Mouse (Mus musculus) left cerebral cortex, adult 8-10 months (tissue): ENCODE measurements around the gene Tex22. TPM values are rescaled to one million over a fixed set of nuclear protein-coding genes. Genes with fewer than 3 reads are reported as not detected.
A peak's percentile ranks its signal among the peaks of the same experiment; 100 is the strongest.

Experiments
- DNase-seq, 2 experiments: peaks; one replicate each; pipeline ENCODE4 v3.0.0; 2022; ENCODE audit warnings: low spot score in 2 of 2
- total RNA-seq, 4 experiments: library from RNA; stranded (reverse); gene quantifications; 2 replicates each; pipeline ENCODE4 v1.2.4; 2022

Tex22 gene
- total RNA-seq, 4 experiments from 2014 or later = 0.30 to 1.5 (median 0.96) TPM

DNA sequence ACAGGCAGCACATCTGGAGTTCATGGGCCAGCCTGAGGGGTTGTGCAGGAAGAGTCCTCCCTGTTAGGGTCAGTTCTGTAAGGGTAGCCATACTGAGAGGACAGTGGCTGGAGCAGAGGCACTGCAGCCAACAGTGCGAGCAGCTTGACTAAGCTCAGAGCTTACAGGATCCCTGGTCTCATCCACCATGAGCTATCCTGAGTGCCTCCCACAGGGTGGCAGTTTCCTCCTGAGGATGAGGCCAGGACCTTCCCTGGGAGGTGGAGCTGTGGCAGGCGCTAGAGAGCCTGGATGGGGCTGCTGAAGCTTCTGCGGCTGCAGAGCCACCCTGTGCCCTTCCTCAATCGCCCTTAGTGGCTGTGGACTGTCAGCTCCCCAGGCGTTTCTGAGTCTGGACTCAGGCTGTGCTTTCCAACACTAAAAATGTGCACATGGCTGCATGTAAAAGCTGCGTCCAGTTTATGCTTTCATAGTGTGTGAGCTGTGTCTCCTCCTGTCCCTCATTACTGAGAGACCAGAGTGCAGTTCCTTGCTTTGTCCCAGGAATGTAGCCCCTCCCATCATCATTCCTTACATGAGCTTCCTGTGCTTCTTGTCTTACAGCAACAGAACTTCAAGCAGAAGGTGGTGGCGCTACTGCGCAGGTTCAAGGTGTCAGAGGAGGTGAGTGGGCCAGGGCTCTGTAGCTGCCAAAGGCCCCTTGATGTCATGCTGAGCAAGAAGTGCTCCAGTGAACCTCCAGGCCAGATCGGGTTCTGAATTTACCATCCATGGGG, 22.5 kb upstream of the Tex22 start:
- no peak for DNase-seq

DNA sequence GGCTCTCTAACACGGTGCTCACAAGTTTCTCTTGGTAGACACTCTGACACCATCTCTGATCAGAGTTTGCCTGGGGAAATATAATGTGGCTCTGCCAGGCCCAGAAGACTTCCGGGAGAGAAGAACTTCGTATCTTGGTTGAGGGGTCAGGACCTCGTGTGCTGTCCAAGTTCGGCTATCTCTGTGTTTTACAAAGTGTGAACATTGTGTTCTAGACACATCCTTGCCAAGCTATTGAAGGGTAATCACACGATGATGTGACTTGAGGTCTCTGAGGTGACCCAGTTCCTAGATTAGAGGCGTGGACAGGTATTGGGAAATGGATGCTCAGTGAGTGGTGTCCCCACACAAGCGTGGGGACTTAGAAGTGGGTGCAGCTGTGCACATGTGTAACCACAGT, 18.2 kb upstream of the Tex22 start:
- DNase-seq = no peak

DNA sequence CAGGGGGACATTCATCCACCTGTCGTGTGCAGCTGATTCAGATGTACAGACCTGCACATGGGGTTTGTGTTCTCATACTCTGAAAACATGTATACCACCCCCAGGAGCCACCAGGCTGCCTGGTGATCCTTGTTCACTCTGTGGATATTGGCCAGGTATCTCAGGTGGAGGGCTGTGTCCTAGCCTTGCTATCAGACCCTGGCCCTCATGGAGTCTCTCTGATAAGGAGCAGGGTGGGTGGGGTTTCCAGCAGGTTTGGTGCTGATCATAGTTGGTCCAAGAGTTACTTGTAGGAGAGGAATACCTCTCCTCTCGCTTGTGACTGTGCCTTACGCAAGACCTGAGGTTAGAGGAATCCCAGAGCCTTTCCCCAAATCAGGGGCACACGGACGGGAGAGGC, 14.1 kb upstream of the Tex22 start:
- no peak for DNase-seq

DNA sequence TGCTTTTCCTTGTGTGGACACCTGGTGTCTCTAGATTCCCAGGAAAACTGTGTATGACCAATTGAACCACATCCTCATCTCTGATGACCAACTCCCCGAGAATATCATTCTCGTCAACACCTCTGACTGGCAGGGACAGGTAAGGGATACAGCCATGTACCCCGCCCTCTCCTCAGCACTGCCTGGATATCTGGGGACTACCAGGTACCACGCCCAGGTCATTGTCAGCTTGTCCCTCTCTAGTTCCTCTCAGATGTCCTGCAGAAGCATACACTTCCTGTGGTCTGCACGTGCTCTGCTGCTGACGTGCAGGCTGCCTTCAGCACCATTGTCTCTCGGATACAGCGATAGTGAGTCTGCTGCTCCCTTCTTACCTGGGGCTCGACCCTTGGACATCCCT, 12.7 kb upstream of the Tex22 start:
- DNase-seq = no peak

GRCm38 (mm10) chr12:113062201-113062600, 12.1 kb upstream of the Tex22 start:
- no peak for DNase-seq

DNA sequence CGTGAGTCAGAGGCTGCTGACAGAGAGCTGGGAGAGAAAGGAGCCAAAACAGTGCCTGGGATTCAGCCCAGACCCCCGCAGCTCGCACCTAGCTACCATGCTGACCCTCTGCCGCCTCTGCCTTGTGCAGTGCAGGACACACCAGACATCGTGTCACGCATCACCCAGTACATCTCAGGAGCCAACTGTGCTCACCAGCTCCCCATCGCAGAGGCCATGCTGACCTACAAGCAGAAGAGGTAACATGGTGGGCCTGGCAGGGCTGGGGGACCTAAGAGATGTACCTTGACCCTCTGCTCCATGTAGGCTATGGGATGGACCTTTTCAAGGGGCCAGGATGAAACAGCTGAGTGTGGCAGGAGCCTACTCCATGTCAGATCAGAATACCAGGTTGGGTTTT, 10.6 kb upstream of the Tex22 start:
- DNase-seq = no peak

GRCm38 (mm10) chr12:113068002-113068401, 6.3 kb upstream of the Tex22 start:
- no peak for DNase-seq

GRCm38 (mm10) chr12:113069389-113069788, 4.9 kb upstream of the Tex22 start:
- no peak for DNase-seq

- DNase-seq = no peak
These were observed 3.0 kb upstream of the Tex22 start for GRCm38 (mm10) chr12:113071321-113071720.

DNA sequence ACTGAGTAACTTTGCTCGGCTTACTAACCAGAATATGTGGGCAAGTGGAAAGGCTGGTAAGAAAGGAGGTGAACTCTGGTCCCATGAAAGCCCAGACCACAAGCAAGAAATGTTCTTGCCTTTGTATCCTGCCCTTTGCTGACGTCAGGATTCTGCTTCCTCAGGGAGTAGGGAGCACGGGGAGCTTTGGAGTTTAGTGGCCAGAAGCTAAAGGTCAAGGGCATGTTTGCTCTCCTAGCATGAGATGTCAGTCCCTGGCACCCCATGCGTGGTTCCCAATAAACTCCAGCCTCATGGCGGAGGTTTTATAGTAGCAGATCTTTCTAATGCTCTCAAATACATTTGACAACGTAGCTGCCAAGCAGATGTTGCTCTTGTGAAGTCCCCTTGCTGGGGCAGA, 2.5 kb upstream of the Tex22 start:
- DNase-seq = no peak

GRCm38 (mm10) chr12:113073420-113074328, 628 bp upstream of the Tex22 start:
- peak in 1 of 2 experiments; percentile 39 for DNase-seq

- DNase-seq = peak; percentile 73 to 78
These were observed 757 bp downstream of the Tex22 start for GRCm38 (mm10) chr12:113075063-113075454.

DNA sequence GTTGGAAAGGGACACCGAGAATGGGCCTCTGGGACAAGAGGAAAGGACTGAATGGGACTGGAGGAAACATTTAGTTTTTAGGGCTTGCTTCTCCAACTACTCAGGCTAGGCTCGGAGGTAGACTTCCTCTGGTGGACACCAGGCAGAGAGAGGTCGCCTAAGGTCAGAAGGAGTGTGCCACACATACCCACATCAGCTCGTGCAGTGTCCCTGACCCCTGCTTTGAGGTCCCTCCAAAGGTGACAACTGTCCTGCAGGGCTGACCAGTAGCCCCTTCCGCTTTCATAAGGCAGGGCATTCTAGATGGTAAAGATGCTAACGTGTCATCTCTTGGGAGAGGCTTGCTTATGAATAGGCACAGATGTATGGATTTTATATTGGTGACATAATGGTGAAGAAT, 1.2 kb downstream of the Tex22 start:
- no peak for DNase-seq

DNA sequence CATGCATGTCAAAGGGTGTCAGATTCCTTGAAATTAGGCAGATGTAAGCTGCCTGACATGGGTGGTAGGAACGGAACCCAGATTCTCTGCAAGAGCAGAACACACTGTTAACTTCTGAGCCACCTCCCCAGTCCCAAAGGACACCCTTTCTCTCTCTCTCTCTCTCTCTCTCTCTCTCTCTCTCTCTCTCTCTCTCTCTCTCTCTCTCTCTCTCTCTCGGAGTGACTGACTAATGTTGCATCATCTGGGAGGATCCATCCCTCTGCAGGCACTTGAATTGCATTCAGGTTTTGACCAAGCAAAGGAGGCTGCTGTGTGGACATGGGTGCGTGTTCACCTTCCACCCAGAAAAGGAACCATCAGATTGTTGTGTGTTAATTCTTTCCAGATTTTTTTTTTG, 13.0 kb downstream of the Tex22 start:
- DNase-seq = no peak

- DNase-seq = no peak
These were observed 13.7 kb downstream of the Tex22 start for GRCm38 (mm10) chr12:113088026-113088425.

- DNase-seq = no peak
These were observed 14.8 kb downstream of the Tex22 start for GRCm38 (mm10) chr12:113089107-113089506.

DNA sequence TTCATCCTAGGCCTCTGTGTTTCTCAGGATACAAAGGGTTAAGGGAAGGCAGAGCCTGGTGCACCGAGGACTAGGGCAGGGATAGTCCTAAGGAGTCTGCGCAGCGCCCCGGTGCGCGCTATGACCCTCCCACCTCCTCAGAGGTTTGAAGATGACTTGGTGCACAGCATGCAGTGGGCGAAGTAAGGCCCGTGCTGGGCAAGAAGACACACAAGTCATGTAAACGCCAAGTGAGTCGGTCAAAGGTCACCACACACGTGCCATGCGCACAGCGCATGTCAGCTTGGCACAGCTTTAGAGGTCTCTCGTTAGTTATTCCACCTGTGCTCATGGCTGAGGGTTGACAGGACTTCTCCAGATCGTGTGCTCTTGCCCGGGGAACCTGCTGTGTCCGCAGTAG, 15.8 kb downstream of the Tex22 start:
- DNase-seq = no peak

GRCm38 (mm10) chr12:113097040-113097439, 22.7 kb downstream of the Tex22 start:
- DNase-seq = no peak

- DNase-seq = no peak
These were observed 23.5 kb downstream of the Tex22 start, which contains the start of gene Mta1 for GRCm38 (mm10) chr12:113097749-113098281. TSS of gene Mta1 (plus strand) at chr12:113098278.

DNA sequence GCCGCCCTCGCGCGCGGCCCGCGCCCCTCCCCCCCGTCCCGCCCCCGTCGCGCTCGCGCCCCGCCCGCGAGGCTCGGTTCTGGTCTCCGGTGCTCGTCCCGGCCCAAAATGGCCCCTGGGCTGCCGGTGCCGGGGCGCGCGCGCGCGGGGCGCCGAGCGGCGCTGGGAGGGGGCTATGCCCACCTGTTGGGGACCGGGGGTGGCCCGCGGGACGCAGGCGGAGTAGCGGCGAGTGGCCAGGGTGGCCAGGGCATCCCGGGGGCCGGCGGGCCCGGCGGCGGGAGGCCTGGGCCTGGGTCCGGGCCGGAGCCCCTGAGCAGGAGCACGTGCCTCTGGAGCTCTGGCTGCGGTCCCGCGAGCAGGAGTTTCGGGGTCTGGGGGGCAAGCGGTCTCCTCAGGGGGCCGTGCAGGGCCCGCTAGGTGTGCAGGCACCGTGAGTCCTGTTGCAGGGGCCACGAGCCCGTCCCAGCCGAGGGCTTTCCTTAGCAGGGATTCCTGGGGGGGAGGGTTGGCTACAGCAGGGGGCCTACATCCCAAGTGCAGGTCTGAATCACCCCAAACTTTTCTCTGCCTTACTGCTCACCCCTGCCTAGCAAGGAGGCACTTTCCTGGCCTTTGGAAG, 24.3 kb downstream of the Tex22 start:
- no peak for DNase-seq

DNA sequence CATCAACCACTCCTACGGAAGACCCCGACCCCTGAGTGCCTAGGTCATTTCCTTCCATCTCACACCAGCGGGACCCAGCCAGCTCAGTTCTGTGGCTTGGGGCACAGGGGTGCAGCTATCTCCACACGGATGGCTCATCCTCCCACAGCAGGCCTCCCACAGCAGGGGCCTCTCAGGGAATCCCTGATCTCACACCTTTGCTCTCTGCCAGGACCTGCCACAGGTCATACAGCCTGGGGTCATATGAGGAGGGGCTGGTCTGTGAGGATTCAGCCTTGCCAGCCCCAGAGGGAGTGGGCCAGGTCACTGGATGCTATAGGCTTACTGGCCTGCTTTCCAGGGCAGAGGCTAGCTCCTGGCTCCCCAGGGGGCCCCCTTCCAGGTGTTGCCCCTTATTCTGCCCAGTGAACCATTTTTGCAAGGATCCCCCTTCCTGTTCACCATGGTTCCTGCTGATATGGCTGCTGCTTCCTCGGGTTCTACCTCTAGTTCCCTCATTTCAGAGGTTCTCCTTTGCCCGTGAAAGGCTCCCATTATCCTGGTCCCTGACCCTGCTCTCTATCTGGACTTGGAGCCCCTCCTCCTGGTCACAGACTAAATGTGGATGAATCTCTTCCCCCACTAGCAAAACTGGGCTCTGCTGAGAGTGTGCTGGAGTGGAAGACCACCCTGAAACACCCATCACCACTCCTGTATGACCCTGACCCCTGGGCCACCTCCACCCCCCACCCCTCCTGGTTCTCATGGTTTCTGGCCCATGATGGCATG, 25.4 kb downstream of the Tex22 start:
- no peak for DNase-seq
